Mouse (Mus musculus) right cerebral cortex, adult 2 months (tissue): ENCODE data around the gene Itpr1.

Experiments used
- DNase-seq, 2 experiments: peaks; one replicate each; pipeline ENCODE4 v3.0.0; 2021 to 2022; ENCODE audit warnings: low spot score in 2 of 2

Gene Itpr1

DNA sequence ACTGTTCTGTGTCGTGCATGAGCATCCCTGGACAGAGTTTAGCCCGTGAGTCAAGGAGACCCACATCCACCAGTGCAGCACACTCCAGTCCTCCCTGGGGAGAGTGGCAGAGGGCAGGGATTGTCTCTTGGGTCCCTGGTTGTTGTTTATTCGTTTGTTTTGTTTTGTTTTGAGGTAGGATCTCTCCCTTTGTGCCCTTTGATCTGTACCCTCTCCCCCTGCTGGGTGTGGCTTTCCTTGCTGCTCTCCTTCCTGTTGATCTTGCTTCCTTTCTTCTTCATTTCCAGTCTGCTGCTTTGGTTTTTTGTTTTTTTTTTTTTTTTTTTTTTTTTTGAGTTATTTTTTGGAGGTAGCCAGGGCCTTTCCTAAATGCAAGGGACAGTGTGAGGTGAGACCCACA lies 299.2 kb downstream of the Itpr1 start:
- DNase-seq: no peak

DNA sequence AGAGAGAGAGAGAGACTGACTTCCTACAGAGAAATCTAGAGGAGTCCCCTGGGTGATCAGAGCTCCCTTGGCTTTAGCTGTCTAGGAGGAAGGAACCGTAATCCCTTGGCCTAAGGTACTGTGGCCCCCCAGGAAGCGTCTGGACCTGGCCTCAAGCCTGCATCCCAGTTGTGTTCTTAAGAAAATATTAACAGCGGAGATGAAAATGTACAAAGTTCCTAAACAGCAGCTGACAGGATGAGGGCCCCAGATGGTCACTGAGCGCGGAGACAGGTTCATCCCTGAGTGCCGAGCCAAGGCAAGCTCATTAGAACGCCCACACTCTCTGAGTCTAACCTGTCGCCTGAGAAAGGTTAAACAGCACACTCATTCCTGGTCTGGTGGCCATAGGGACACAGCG lies 300.1 kb downstream of the Itpr1 start:
- DNase-seq: no peak

- DNase-seq: no peak
These were observed 303.4 kb downstream of the Itpr1 start for GRCm38 (mm10) chr6:108516248-108516647.

DNA sequence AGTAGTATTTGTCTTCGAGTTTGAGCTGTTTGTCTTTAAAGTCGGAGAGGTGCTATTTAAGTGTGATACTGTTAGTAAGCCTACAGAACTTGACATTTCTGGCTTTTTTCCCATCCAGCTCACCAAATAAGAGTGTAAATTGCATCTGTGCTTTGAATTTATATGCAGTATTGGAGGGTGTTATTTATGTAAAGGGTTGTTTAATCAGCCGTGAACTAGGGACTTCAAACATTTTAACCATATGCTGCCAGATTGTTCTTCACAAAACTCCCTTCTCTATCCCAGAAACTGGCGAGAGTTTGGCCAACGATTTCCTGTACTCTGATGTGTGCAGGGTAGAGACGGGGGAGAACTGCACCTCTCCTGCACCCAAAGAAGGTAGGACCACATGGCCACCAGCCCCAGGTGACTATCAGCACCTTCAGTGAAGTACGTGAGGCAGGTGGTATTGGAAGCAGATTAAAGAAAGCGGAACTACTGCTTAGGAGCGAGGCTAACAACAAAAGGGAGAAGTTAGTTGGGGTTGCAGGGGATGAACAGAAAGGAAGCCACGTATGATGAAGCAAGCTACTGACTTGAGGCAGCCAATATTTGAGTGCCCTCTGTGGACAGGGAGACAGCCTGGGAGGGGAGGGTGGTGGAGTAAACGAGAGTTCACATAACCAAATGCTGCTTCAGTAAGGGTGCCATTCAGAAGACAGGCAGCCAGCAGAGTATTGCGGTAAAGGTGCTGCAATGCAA lies 304.5 kb downstream of the Itpr1 start:
- DNase-seq: no peak

GRCm38 (mm10) chr6:108517986-108518385 lies 305.1 kb downstream of the Itpr1 start:
- DNase-seq: no peak

- no peak for DNase-seq
These were observed 305.7 kb downstream of the Itpr1 start for GRCm38 (mm10) chr6:108518552-108518951.

- no peak for DNase-seq
These were observed 306.4 kb downstream of the Itpr1 start for GRCm38 (mm10) chr6:108519327-108519726.

DNA sequence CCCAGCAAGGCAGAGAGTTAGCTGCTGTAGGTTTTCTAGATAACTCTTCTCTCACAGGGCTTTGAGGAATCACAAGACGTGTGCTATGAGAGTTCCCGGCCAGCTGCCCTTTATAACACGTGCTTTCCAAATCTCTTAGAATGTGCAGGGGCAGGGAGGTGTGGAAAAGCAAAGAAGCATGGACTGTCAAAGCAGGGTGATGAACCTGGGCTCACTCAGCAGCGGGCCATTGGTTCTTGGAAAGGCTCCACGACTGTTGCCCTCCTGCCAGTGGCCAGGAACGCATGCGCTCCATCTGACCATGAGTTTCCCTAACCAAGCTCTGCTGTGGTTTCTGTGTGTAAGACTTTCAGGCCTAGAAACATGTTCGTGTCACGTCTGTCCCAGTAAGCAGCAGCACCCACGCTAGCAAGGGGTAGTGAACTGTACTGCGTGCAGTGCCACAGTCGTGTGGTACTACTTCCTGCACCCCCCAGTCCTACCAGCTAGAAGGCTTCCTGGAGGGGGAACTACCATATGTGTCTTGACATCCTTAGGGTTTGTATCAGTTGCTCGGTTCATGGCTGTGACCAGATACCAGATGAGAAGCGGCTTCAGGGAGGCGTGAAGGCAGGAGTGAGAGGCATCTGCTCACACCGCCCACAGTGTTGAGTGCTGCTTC lies 311.2 kb downstream of the Itpr1 start:
- no peak for DNase-seq

- DNase-seq: no peak
These were observed 311.7 kb downstream of the Itpr1 start for GRCm38 (mm10) chr6:108524617-108525010.

- no peak for DNase-seq
These were observed 314.7 kb downstream of the Itpr1 start for GRCm38 (mm10) chr6:108527560-108527959.

DNA sequence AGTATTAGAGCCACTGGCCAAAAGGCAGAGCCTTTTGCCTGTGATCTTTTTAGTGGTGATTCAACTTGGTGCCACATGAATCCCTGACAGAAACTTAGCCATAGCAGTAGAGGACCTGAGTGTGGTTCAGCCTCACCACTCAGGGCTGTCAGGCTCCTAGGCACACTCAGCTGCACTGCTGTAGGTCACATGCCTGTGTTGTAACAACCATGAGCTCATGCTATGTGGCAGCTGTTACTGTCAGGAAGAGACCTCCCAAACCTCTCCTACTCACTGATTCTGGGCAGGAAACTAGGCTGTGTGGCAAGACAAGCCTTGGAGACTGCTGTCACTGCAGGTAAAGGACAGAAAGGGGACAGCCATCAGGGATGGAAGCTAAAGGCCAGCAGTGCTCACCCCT lies 315.1 kb downstream of the Itpr1 start:
- no peak for DNase-seq

DNA sequence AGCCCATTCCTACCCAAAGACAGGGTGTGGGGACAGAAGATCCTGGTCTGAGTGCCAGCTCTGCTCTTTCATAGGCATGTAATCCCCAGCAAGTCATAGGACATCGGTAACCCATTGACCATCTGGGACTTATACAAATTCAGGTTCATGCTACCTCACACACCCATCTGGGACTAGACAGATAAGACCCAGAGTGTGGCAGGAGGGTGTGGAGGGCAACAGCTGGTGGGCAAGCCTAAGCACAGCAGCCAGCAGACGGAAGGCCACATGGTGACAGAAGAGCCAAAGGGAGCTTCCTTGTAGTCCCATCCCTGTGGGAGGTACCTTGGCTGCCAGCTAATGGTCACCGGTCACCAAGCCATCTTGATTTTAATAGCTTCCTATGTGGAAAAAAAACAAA lies 316.3 kb downstream of the Itpr1 start:
- DNase-seq: no peak

GRCm38 (mm10) chr6:108530781-108531323 lies 318.0 kb downstream of the Itpr1 start:
- DNase-seq: no peak

DNA sequence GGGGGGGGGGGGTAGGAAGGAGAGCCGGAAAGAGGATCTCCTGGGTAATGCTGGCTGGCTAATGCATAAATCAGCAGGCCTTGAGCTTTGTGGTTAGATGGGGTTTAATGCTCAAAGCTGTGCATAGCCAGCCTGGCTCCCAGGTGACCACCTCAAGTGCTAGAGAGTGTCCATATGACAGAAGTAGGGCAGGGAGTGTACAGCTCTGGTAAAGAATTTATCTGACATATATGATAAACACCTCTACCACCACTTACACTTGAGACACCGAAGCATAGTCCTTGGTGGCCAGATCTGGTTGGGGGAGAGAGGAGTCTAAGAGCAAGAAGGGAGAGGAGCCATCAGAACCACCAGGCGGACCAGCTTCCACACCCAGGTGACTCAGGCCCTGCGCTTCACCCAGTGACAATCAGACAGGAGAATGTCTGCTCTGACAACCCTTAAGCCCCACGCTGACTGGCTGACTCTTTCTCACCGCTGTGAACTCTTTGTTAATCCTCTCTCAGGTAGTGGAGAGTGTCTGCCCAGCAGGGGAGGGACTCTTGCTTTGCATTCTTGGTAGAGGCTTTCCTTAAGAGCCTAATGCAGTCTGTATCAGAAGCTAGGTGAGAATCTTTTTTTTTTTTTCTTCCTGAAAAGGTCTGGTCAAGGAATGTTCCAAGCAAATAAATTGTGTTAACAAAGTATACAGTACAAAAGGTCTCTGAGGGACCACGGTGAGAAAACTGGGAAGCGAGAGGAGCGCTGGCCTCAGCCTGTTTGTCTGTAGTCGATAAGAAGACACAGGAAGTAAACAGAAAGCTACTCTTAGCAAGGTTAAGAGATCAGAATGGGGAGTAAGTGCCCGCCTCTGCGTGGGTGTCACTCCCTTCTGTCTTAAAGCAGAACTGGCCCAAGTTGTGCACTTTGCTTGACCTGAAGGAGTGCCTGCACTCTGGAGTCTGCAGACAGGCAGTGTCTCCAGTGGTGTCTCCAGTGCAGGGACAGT lies 318.7 kb downstream of the Itpr1 start:
- DNase-seq: no peak

DNA sequence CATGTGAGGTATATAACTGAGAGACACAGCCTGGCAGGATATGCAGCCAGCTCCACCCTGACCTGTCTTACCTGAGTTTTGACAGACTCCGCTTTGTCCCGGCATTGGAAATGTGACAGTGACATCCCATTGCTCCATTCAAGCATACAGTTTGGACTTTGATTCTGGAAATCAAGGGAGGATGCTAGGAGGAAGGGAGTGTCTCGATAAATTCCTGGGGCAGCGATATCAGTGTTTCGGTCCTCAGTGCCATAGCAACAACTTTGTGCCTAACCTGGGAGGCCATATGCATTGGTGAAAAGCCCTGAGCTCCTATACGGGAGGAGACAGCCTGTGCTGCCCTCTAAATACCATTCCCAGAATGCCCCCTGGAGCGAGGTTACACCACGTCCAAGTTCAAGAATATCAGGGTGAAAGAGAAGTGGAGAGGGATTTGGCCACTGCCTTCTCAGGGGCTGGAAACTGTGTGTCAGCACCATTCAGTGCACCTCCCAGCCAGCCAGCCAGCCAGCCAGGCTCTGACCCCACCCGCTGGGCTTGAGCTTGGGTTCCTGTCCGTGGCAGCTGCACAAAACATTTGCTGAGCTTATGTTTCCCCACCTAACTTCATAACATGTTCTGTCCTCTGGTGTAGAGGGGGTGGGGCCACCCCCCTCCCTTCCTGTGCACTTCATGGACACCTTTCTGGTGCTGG lies 319.7 kb downstream of the Itpr1 start:
- no peak for DNase-seq

DNA sequence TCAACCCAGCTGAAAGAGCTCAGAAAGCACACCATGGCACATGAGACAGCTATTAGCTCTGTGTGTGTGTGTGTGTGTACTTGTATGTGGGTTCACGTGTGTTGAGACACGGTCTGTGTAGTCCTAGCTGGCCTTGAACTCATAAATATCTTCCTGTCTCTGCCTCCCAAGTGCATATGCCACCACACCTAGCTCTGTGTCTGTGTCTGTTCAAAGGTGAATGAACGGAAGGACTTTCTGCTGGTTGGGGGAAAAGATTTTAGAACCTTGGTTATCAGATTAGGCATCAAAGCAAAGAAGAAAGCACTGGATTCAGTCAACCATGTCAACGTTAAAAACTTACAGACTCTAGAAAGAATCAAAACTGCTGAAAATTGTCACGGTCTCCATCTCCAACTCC lies 321.2 kb downstream of the Itpr1 start:
- no peak for DNase-seq

- DNase-seq: no peak
These were observed 321.7 kb downstream of the Itpr1 start for GRCm38 (mm10) chr6:108534596-108534995.

DNA sequence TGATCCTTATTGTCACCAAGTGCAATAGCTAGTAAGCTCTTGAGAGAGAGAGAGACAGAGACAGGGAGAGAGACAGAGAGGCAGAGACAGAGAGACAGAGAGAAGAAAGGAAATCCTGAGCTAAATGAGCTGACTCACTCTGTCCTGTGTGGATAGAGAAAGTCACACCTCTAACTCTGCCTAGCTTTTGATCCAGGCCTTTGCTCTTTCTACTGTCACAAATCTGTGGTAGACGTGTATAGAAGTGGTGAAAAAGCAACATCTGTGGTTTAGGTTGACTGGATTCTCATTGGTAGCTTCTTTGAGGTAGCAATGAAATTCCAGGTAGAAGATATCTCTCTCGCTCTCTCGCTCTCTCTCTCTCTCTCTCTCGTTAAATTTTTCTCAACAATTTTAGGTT lies 322.4 kb downstream of the Itpr1 start:
- DNase-seq: no peak

DNA sequence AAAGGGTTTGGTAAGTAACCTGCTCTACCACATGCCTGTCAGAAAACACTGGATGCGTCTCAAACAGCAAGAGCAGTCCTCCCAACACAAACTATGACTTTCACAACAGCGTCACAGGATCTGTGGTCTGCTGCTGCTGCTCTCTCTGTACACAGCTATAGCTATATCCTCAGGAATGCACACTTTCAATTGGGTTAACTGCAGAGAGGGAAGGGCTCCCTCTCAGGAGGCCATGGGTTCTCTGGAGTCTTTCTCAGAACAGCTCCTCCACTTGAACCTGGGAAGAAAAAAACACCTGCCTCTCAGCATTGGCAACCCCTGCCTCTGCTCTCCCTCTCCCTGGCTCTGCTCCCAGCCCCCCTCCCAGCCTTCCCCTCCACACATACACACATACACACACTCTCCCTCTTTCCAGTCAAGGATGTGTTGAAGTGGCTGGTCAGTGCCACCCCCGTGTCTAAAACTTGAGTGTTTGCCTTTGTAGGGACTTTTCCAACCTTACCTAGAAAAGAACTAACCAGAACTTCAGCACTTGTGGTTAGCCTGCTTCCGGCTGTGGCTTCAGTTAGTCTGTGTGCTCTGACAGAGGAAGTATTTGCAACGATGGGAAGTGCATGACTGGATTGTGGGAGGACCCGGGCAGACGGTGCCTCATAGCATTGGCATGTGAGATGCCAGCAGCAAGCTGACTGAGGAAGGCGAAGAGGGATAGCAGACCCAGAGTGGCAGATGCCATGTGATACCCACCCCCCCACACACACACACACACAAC lies 323.8 kb downstream of the Itpr1 start:
- DNase-seq: no peak

GRCm38 (mm10) chr6:108538406-108538805 lies 325.5 kb downstream of the Itpr1 start:
- no peak for DNase-seq

DNA sequence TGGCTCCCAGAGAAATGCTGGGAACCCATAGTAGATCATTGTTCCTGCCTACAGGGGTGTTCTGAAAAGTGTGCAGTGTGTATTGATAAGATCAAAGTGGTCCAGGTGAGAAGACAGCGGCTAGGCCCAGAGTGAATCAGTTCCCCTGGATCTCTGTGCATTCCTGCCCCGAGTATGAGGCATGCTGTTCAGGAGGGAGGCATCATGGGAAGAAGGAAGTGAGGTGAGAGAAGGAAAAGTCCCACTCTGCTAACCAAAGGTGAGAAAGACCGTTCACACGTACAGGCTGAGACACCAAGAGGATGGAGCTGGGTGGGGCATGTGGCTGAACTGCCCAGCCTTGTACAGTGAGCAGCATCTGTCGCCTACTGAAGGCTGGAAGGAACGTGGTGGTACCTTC lies 327.5 kb downstream of the Itpr1 start:
- no peak for DNase-seq
